Mouse (Mus musculus): ENCODE data around the gene Ogfrl1. TPM values are rescaled to one million over a fixed set of nuclear protein-coding genes. Genes with fewer than 3 reads are reported as not detected.
A peak's percentile ranks its signal among the peaks of the same experiment; 100 is the strongest.
"Not testable (repeated sequence)": the region's sequence is repeated elsewhere in the genome, so short reads cannot be mapped to it uniquely, and the experiment has no call there.

The Ogfrl1 gene
- 10 to 100 TPM; 14.1 to 15.5 TPM for total RNA-seq (2021)
- long read RNA-seq, experiment 1, full-length matches to known transcripts = 27 of 55 reads
- long read RNA-seq, experiment 1, partial matches to known transcripts = 0 of 55 reads
- long read RNA-seq, experiment 1, other reads (novel, unspliced or antisense) = 28 of 55 reads
- long read RNA-seq, experiment 2, full-length matches to known transcripts = 9 of 21 reads
- long read RNA-seq, experiment 2, partial matches to known transcripts = 0 of 21 reads
- long read RNA-seq, experiment 2, other reads (novel, unspliced or antisense) = 12 of 21 reads

DNA sequence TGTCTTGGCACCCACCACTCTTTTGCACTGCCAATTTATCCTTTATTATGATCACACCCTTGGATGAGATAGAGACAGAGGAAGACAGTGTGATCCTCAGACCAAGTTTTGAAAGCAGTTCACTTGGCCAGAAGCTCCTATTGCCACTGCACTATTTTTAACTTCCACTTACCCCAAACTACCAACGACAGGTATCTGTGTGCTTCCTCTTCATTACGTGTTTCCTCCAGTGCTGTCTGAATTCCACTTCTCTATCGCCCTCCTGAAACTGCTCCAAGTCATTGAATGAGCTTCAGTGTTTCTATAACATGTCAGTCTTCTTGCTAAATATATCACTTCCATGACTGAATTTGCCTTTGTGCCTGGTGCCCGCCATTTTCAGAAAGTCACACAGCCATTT lies at the start of gene Ogfrl1:
Gene Ogfrl1, minus strand, starts transcription at position 150 of the 400 bp plus-strand sequence.
- DNase-seq = peak; percentile 15 to 36

DNA sequence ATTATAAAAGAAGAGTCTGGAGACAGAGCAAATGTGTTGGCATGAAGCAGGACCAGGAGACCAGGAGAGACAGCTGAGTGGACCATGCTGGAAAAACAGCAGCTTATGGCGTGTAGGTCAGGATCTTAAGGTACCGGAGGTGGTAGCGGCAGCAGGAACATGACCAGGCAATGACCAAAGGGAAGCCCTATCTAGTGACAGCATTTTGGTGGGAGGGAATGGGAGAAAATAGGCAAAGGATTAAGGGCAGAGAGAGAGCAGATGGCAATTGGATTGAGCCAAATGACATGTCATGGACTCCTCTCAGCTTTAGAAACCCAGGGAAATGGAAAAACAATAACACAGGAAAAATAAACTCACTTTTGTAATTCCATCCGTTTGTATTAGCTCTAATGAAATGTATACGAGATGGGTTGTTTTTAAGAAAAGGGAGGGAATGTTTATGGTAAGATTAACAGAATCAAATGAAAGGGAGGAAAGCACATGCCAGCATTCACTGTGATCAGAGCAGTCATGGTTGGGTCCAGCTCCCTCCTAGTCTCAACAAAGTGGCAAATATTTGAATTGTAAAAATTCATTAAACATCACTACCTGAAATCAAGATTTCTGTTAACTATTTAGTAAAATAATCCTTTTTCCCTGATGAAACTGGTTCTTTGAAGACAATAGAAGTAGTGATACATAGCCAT lies 48.3 kb upstream of the Ogfrl1 start:
- DNase-seq = no peak

DNA sequence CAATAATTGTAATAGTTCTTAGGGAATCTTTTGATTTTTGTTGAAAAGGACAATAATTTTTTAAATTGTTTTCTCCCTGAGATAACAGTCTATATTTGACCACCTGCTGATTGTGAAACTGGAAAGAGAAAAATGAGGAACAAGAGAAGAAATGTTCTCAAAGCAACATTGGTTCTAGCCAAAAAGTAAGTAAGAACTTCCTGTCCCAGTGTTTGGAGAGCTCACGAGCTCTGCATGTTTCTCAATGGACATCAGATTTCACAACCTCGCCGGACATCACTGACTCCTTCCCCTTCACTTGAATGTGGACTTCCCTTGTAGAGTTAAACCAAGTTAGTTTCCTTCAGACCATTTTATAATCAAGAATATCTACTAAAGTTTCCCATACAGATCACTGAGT lies 36.0 kb upstream of the Ogfrl1 start:
- peak; percentile 26 to 64 for DNase-seq

DNA sequence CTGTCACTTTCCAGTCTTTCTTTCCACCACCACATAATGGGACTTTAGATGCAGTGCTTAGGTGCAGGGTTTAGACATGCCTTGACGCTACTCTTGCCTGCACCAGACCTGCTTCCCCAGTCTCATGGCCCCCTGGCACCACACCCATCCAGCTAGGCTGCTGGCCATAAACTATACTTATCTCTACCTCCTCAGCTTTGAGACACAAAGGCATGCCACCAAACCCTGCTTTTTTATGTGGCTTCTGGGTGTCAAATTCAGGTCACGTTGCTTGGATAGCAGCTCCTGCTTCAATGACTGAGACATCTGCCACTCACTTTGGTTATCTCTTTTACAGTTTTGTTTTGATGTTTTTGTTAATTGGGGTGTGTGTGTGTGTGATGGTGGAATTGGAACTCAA lies 28.9 kb upstream of the Ogfrl1 start:
- no peak for DNase-seq

DNA sequence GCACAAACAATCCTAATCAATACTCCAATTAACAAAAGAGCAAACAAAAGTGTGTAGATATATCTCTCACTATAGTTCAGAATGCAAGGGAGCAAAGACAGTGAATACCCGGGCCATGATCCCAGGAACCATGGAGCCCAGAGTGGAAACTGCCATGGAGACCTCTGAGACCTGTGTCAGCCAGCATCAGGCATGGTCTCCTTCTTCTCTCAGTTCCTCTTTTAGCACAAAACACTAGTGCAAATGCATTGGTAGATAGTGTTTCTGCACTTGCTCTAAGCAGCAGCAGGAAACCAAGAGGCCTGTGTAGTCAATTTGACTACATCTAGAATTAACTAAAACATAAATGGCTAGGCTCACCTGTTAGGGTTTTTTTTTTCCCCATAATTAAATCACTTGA lies 21.4 kb upstream of the Ogfrl1 start:
- no peak for DNase-seq

DNA sequence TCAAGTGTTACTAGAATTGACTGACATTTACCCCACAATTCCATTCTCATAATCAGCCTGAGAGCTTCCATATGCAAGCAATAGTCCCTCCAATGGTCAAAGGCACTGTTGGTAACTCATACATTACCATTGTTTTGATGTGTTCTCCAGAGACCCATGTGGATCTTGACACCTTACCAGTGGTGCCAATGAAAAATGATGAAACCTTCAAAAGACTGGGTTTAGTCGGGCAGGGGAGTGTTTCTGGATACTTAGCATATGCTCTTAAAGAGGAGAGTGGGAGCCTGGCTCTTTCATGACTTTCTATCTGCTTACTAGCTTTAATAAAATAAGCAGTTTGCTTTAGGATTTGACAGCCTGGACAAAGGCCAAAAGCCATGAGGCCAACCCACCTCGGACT lies 20.5 kb upstream of the Ogfrl1 start:
- no peak for DNase-seq

DNA sequence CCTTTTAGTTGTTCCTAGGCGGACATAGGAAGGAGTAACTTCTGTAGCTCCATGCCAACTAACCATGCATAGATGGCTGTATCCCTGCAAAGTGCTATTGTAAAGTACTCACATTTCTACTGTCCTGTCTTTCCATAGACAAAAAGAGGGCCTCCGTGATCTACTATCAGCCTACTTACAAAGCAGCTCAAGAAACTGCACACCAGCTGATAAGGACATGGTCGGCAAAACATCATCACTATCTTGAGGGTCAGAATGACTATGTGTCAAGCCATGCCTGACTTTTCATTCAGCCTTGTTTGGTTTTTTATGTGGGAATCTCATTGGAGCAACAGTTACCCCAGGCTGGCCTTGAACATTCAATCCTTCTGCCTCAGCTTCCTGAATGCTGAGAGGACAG lies 20.0 kb upstream of the Ogfrl1 start:
- DNase-seq = no peak

DNA sequence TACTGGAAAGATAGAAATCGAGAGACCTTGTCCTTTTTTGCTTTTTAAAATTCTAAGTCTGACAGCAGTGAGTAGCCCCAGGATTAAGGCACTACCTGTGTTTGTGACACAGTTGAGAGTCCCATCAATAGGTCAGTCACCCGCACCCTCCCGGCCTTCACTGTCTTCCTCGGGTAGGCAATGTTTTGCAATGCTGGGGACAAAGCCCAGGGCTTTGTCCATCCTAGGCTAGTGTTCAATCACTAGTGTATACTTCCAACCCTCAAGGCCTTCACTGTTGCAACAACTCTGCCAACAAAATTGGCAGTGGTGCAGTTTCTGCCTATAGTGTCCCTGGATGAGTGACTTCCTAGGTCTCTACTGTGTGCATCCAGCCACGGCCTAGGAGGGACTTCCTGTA lies 14.0 kb upstream of the Ogfrl1 start:
- DNase-seq = no peak

DNA sequence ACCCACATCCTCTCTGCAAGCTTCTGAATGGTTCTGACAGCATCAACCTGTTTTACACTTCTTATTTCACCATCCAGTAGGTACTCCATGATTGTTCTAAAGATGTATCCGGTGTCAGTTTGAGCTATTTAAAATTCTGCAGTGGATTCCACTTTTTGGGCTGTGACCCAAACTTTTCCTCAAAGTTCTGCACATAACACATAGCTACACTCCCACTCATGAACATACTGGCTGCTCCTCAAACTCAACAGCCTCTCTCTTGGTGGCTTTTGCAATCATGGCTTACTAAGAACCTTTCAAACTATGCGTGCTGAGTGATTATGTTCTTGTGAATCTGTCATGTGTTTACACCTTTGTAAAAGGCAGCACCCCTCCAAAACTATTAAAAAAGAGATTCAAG lies 12.4 kb upstream of the Ogfrl1 start:
- no peak for DNase-seq

DNA sequence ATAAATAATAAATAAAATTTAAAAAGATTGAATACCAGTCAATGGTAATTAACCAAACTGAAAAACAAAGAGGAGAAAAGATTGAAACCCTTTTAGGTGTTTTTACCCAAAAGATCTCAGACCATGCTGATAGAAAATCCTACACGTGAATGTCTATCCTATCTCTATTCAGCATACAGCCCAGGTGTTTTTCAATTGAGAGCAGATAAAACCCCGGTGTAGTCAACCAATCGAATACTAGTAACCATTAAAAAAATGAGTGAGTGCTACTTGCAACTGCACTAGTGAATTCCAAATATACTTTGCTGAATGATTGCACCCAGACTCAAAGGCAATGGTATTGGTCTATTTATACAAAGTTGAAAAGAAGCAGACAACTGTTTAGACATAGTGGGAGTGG lies 4.8 kb upstream of the Ogfrl1 start:
- no peak for DNase-seq

DNA sequence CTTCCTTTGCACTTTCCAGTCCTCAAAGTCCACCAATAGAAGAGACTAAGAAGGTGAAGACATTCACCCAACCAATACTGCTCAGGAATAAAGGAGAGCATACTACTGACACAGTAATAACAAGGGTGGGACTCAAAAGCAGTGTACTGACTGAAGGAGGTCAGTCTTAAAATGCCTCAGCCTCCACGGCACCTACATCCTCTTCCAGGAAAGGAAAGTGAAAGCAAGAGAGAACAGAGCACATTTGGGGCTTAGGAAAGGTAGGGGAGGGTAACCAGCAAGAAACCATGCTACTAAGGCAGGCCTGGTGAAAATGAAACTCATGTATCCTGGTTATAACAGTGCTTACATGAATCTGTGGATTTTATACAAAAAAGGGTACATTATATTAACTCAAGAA lies 2.0 kb upstream of the Ogfrl1 start:
- peak in 1 of 2 experiments; percentile 12 for DNase-seq

DNA sequence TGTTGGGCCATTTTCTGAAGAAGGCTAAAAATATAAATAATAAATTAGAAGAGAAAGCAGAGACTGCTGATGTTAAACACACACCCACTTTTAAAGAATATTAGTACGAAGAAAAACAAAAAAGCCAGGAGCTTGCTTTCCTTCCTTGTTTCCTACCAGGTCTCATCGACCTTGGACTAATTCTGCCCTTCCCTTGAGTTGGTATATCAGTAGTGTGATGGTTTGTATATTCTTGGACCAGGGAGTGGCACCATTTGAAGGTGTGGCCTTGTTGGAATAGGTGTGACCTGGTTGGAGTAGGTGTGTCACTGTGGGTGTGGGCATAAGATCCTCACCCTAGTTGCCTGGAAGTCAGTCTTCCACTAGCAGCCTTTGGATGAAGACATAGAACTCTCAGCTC lies 3.2 kb downstream of the Ogfrl1 start:
- not testable (repeated sequence) for DNase-seq

DNA sequence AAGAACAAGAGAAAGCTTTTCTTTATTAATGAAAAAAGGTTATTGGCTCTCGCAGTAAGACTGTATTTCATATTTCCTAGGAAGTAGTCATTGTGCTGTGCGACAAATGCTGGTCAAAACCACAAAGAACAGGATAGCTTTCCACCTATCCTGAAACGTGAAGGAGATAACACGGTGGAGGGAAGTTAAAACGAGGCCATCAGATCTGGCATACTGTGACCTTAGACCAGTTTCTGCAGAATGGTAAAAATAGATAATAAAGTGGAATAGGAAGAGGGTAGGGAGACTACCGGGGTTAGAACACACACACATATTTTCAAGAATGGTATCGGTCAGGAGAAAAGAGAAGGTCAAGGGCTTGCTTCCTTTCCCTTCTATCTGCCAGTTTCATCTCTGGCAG lies 5.8 kb downstream of the Ogfrl1 start:
- no peak for DNase-seq

DNA sequence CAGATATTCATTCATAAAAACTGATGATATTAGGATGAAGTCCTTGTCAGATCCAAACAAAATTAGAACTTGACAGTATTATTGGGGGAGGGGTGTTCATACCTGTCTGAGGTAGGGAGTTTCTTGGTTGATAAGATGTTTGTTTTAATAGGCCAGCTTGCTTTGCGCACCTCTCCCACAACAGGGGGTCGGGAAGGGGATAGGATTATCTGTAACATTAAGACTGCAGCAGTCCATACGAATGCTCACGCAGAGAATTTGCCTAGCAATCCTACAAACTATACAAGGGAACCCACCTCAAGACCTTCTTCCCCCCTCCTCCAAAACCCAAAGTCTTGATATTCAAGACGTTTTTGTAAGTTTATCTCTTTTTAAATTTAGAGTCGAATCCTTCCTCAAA lies 13.2 kb downstream of the Ogfrl1 start:
- no peak for DNase-seq

DNA sequence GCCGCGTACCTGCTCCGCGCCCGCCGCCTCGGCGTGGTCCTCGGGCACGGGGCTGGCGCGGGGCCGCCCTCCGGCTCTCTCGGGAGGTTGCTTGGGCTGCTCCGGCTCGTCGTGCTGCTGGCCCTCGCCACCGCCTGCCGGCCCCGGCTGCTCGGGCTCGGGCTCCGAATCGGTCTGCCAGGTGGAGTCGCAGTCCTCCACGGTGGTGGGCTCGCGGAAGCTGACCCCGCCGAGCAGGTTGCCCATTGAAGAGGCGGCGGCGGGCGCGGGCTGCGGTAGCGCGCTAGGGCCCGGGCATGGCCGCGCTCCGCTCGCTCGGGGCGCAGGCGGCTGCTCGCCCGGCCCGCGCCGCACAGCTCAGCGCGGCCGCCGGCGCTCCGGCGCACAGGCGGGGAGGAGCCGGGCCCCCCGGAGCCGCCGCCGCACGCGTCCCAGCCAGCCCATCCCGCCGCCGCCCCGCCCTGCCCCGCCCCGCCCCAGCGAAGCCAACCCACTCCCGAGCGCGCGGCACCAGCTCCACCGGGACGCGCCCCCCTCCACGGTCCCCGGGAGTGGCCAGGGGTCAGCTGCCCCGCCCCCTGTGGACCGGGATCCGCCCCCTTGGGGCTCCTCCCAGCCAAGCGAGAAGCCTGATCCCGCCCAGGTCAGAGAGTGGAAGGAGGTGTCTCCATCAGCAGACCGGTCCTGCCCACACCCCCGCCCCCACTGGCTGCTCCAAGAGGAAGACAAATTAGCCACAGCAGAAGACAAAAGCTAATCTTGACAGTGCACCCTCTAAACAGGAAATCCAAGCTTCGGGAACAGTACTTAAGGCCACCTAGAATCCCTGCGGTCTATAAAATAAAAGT lies 14.5 kb downstream of the Ogfrl1 start:
- DNase-seq = peak; percentile 98 to 99

DNA sequence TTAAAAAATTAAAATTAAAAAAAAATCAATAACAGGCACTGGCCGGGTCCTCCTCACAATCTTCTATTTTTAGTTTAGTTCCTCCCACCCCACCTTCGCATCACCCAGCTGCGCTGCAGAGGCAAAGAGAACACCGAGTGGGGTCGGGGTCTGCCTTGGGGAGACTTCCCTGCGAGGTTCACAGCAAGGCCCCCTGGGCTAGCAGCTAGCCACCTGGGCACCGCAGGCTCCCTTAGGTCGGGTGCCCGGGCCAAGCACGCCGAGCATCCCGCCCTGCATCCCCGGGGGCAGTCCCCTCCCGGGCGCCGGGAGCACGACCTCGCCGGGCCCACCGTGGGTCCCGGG lies 15.1 kb downstream of the Ogfrl1 start:
- DNase-seq = no peak

DNA sequence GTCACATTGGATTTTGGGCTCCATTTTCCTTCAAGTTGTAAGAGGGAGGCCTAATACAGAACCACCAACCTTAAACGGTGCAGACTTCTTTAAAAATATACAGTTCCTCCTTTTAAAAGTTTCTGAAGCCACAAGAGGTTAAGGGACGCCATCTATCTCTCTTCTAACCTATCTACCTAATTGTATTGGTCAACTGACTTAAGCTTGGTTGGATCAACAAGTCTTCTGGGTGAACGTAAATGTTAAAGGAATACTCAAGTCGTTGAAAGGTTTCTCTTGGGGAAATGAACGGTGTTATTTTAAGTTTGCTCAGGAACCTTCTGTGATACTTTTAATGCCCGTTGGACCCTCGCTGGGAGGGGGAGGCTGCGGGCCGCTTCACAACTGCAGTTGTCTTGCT lies 15.5 kb downstream of the Ogfrl1 start:
- no peak for DNase-seq

DNA sequence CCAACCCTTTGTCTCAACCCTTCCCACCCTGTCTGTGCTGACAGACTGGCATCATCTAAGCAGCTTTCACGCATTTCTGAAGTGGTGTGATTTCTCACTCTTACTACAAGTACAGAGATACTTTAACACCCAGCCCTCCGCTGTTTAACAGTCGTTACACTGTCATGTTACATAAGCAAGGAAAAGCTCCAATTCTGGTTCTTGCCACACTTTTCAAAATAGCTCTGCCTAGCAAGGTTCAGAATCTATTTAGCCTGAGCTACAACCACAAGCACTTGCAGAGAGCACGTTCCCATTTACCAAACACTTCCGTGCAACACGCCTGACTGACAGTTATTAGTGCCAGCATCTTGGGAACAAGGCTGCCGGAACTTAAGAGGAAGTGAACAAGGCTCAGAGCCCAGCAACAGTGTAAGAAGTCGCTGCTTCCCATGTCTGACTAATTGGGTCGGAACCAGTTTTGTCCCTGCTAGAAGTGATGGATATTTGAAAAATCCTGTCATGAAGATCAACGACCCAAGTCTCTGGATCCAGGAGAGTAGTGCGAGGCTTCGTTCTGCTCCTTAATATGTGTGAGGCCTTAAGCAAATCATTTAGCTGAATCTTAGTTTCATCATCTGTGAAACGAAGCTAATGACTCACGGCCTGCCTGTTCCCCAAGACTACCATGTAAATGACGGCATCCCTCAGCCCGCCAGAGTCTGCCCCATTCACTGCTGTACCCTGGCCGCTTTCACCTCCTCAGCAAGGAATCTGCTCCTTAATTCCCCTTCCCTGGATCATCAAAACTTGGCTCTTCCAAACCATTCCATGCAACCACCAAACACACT lies 17.4 kb downstream of the Ogfrl1 start:
- peak; percentile 39 to 66 for DNase-seq

DNA sequence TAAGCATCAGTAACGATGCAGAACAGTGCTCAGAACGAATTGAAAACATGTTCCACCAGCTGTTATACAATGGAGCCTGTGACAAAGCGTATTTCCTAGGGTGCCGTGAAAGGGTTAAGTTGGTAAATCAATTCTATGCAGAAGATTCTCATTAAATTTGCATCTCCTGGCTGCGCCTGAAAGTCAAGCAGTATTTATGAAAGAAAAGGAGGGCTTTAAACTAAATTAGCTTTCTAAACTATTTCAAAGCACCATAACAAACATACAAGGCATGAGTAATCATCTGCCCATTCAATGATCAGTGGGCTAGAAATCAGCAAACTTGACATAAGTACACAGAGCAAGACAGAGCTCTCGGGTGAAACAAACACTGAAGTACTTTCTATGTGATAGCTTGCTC lies 18.3 kb downstream of the Ogfrl1 start:
- no peak for DNase-seq

DNA sequence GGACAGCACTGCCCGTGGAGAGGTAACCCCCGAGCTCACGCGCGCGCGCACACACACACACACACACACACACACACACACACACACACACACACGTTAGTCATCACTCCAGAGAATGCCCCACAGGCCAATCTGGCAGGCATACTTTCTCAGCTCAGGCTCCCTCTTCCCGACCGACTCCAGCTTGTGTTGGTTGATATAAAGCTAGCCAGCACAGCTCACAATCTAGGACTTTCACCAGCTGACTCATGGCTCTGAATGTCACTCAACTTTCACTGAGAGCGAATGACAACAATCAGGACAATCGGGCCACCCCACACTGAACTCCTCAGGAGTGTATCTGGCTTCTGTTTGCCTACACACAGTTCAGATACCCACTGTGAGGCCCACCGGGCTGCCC lies 20.0 kb downstream of the Ogfrl1 start:
- DNase-seq = peak; percentile 11 to 20

DNA sequence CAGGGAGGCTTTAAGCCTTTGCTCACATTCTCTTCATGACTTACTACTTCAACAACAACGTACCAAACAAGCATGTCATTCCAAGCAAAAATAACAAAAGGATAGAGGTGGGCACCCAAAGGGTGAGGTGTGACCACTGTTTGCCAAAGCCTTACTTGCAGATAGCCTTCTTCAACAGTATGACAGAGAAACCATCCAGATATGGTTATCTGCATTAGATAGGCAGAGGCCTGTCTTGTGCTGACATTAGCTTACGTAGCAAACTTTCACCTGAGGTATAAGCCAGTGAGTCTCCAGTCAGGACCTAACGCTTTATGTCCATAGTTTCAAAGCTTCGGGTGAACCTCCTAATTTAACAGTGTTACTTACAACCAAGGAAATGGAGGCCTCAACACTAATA lies 23.4 kb downstream of the Ogfrl1 start:
- no peak for DNase-seq

DNA sequence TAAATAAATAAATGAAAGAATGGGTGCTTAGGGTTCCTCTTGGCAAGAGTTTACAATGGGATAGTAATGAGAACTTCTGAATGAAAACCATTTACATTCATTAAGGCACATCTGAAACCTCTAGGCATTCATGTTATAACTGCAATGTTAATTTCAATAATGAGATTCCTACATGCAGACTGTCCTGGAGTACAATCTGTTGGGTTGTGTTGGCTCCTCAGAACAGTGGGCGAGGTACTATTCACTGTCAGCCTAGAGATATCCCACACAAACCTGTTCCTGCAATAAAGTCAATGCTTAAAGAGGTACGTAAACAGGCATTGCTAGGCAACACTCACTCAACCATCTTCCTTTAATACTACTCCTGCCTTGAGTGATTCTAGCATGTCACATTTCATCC lies 32.0 kb downstream of the Ogfrl1 start:
- no peak for DNase-seq

All from heart, adult 18-20 months (tissue).